Mouse (Mus musculus): ENCODE data around the gene Gm20388.

DNA sequence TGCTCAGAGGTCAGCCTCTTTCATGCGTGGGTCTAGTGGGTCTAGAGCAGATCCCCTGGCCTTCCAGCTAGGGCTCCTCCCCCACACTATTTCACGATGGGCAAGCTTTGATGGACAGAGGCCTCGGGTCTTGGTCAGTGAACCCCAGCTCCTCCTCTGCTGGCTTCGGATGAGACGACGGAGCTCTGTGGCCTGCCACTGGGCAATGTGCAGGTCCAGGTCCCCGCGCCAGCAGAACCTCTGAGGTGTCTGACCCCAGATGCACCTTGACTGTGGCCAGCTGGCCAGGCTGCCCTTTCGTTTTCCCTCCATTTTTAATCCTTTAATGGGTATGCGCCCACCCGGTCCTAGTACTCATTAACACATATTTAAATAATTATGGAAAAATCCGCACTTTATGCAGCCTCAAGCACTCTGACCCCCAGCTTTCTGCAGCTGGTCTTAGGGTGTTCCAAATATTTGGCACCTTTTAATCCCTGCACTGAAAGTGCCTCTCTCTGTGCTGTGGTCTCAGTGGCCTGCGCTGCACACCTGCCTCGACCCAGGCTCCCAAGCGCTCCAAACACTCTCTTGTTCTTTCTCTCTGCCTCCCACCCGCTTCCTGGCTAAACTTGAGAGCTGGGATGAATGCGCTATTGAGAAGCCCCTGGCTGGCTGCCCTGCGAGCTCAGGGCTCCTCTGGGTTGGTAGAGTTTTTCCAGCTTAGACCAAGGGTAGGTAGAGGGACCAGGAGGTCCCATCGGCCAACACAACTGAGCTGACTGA is 1293.2 kb downstream of the Gm20388 start:
- TF ChIP-seq TAL1 (IDR thresholded peaks at IDR 0.05; ENCODE audit: low read length) = no peak
- TF ChIP-seq GATA1 (IDR thresholded peaks at IDR 0.05; ENCODE audit: low read length) = no peak

Measured in erythroblast, embryonic 14.5 days (primary cell).